Mouse (Mus musculus) left cerebral cortex, postnatal 25 days (tissue): ENCODE data around the gene Zfp563. TPM values are rescaled to one million over a fixed set of nuclear protein-coding genes. Genes with fewer than 3 reads are reported as not detected.
A peak's percentile ranks its signal among the peaks of the same experiment; 100 is the strongest.

Source experiments
- DNase-seq, 2 experiments: peaks; one replicate each; pipeline ENCODE4 v3.0.0; 2022; ENCODE audit warnings: low spot score in 2 of 2, mixed read lengths in 1 of 2
- intact Hi-C: fragments of 180-260 bp; cut with DNase I; formaldehyde crosslinking; loops from one replicate; pipeline ENCODE4 v1.15.1; 2025
- total RNA-seq, 2 experiments: library from RNA; stranded (reverse); gene quantifications; 2 replicates each; pipeline ENCODE4 v1.2.3; 2021

Gene Zfp563
- 10 to 100 TPM; 17.5 to 19.5 TPM for total RNA-seq

- intact Hi-C loops = loop anchor here (5.0 kb wide), 1 partner anchor 97 kb away; the partner anchor contains the start of gene Zfp952
- peak; percentile 95 to 96 for DNase-seq
Measured at GRCm38 (mm10) chr17:33089220-33089949, at the start of gene Zfp563. TSS of gene Zfp563 (plus strand) at chr17:33089310.

GRCm38 (mm10) chr17:33058791-33059190, 30.3 kb upstream of the Zfp563 start:
- DNase-seq = no peak
- intact Hi-C loops = no loop called here

GRCm38 (mm10) chr17:33063001-33063400, 26.1 kb upstream of the Zfp563 start:
- DNase-seq = no peak
- intact Hi-C loops = no loop called here

- intact Hi-C loops = no loop called here
- no peak for DNase-seq
Measured at GRCm38 (mm10) chr17:33067958-33068357, 21.2 kb upstream of the Zfp563 start, which contains the start of gene 4921501E09Rik. TSS of gene 4921501E09Rik (minus strand) at chr17:33068058.

- intact Hi-C loops = loop anchor here (2.0 kb wide), 1 partner anchor 59 kb away; the partner anchor contains the start of gene Zfp763
- no peak for DNase-seq
Measured at GRCm38 (mm10) chr17:33091630-33092029, 2.5 kb downstream of the Zfp563 start.

GRCm38 (mm10) chr17:33092391-33093193, 3.5 kb downstream of the Zfp563 start:
- intact Hi-C loops = loop anchor here (2.0 kb wide), 1 partner anchor 60 kb away; the partner anchor contains the start of gene Zfp763
- peak; percentile 87 to 90 for DNase-seq

GRCm38 (mm10) chr17:33097396-33097795, 8.3 kb downstream of the Zfp563 start:
- no peak for DNase-seq
- intact Hi-C loops = no loop called here

- no peak for DNase-seq
- intact Hi-C loops = no loop called here
Measured at GRCm38 (mm10) chr17:33124546-33124945, 35.4 kb downstream of the Zfp563 start.

GRCm38 (mm10) chr17:33126257-33126656, 37.1 kb downstream of the Zfp563 start:
- peak in 1 of 2 experiments; percentile 30 for DNase-seq

GRCm38 (mm10) chr17:33139261-33139820, 50.2 kb downstream of the Zfp563 start, which contains the start of gene Morc2b:
TSS of gene Morc2b (minus strand) at chr17:33139683.
- intact Hi-C loops = no loop called here
- no peak for DNase-seq

More at GRCm38 (mm10) chr17:33126257-33126656, 37.1 kb downstream of the Zfp563 start:
- intact Hi-C loops = no loop called here

Other genes starting within 250 kb of the Zfp563 start
- gene Zfp870, start 197.7 kb upstream of the Zfp563 start, total RNA-seq = 1 to 10 TPM; 7.9 to 9.2 TPM
- gene Cyp4f14, start 172.0 kb upstream of the Zfp563 start, total RNA-seq = 1 to 10 TPM; 6.0 to 6.6 TPM
- gene Cyp4f13, start 141.9 kb upstream of the Zfp563 start, total RNA-seq = 10 to 100 TPM; 14.8 to 20.8 TPM
- gene Zfp472, start 123.5 kb upstream of the Zfp563 start, total RNA-seq = 1 to 10 TPM; 4.9 to 6.3 TPM
- 10 to 100 TPM; 16.1 to 18.0 TPM for gene Zfp952, start 96.2 kb upstream of the Zfp563 start, total RNA-seq
- 10 to 100 TPM; 19.0 to 24.6 TPM for gene Zfp763, start 55.9 kb upstream of the Zfp563 start, total RNA-seq
- not detected for gene 4921501E09Rik, start 21.3 kb upstream of the Zfp563 start, total RNA-seq
- 1 to 10 TPM; 2.8 to 3.0 TPM for gene Morc2b, start 50.4 kb downstream of the Zfp563 start, total RNA-seq
- not detected for gene Olfr55, start 79.1 kb downstream of the Zfp563 start, total RNA-seq
- not detected for gene Olfr239, start 102.0 kb downstream of the Zfp563 start, total RNA-seq
- 1 to 10 TPM; 1.0 to 1.3 TPM for gene Olfr1564, start 132.4 kb downstream of the Zfp563 start, total RNA-seq
- 10 to 100 TPM; 13.5 to 14.3 TPM for gene Zfp955a, start 165.8 kb downstream of the Zfp563 start, total RNA-seq
- not detected for gene Olfr63, start 175.4 kb downstream of the Zfp563 start, total RNA-seq
- 10 to 100 TPM; 29.6 to 34.8 TPM for gene Zfp955b, start 200.2 kb downstream of the Zfp563 start, total RNA-seq